Mouse (Mus musculus) heart, adult 2 months (tissue): ENCODE measurements around the gene Tdrd6. TPM values are rescaled to one million over a fixed set of nuclear protein-coding genes. Genes with fewer than 3 reads are reported as not detected.

ENCODE experiments used
- DNase-seq, 2 experiments: peaks; one replicate each; pipeline ENCODE4 v3.0.0; 2021
- H3K27ac ChIP-seq: fragments of 200-600 bp; 2 replicates; pipeline ENCODE4 v1.8.1; 2022
- H3K27me3 ChIP-seq: fragments of 200-500 bp; 2 replicates; pipeline ENCODE4 v1.6.1; 2012; ENCODE audit warnings: mild to moderate bottlenecking, low read length, inconsistent platforms, mixed read lengths; ENCODE audit not compliant: control insufficient read depth, insufficient read depth
- H3K36me3 ChIP-seq: fragments of 200-500 bp; 2 replicates; pipeline ENCODE4 v1.6.1; 2012; ENCODE audit warnings: low read length, inconsistent platforms; ENCODE audit not compliant: control insufficient read depth, insufficient read depth
- H3K4me1 ChIP-seq: fragments of 200-500 bp; 2 replicates; pipeline ENCODE4 v1.6.1; 2011; ENCODE audit warnings: low read length; ENCODE audit not compliant: control insufficient read depth, insufficient read depth
- H3K4me3 ChIP-seq: fragments of 200-600 bp; 2 replicates; pipeline ENCODE4 v1.8.1; 2022
- H3K79me2 ChIP-seq: fragments of 200-500 bp; replicated peaks from 2 replicates; pipeline ENCODE4 v1.6.1; 2012; ENCODE audit warnings: mild to moderate bottlenecking, inconsistent platforms, low read length, moderate library complexity, mixed read lengths; ENCODE audit not compliant: control insufficient read depth, insufficient read depth
- H3K9ac ChIP-seq: fragments of 200-500 bp; 2 replicates; pipeline ENCODE4 v1.6.1; 2012; ENCODE audit warnings: low read depth, mild to moderate bottlenecking, control low read depth, inconsistent platforms, low read length, mixed read lengths
- CTCF ChIP-seq: fragments of 200-600 bp; IDR thresholded peaks from 2 replicates; pipeline ENCODE4 v1.8.1; 2022; ENCODE audit warnings: antibody characterized with exemption, mild to moderate bottlenecking, moderate library complexity
- EP300 ChIP-seq: fragments of 200-500 bp; IDR thresholded peaks from 2 replicates; pipeline ENCODE4 v1.6.1; 2011; ENCODE audit warnings: low read depth, low read length, control low read depth; ENCODE audit not compliant: insufficient read depth
- POLR2A ChIP-seq: fragments of 200-500 bp; IDR thresholded peaks from 2 replicates; pipeline ENCODE4 v1.6.1; 2011; ENCODE audit warnings: mild to moderate bottlenecking, low read depth, low read length, control low read depth; ENCODE audit not compliant: insufficient read depth
- WGBS: fragments of 180-500 bp; shearing (Covaris S2); methylation state at CpG from one replicate; pipeline ENCODE4 v1.1.7; 2018; 5-methylcytosine and 5-hydroxymethylcytosine counted together
- intact Hi-C: fragments of 180-260 bp; cut with DNase I; formaldehyde crosslinking; loops from one replicate; pipeline ENCODE4 v1.15.1; 2025
- polyA plus RNA-seq: library from polyadenylated mRNA; depleted of rRNA; stranded (reverse); fragments of >200 nt; gene quantifications from 2 replicates; pipeline ENCODE4 v1.2.3, GENCODE M21; 2012
- total RNA-seq, 2 experiments: library from RNA; stranded (reverse); gene quantifications; 2 replicates each; pipeline ENCODE4 v1.2.3; 2021

The Tdrd6 gene
- total and polyA plus RNA-seq, 3 experiments = 0.02 TPM; not detected in 2

GRCm38 (mm10) chr17:43606704-43607103, 23.4 kb downstream of the Tdrd6 start:
- no peaks in the 10 kb centered on the region for H3K4me1 ChIP-seq
- no peak overlapping the region for H3K9ac ChIP-seq
- H3K27me3 ChIP-seq = no peaks in the 10 kb centered on the region
- H3K4me3 ChIP-seq = no peak overlapping the region
- 6% methylated on average over 3 of the region's 3 CpGs for WGBS
- H3K79me2 ChIP-seq = no peaks in the 10 kb centered on the region
- no peaks in the 10 kb centered on the region for H3K36me3 ChIP-seq
- no peak overlapping the region for H3K27ac ChIP-seq
- DNase-seq = peak; percentile 59 to 83
- intact Hi-C loops = loop anchor here (1.0 to 2.0 kb wide), 2 partner anchors 88 to 340 kb away; no protein-coding TSS in a partner anchor
- peak; percentile 99 for TF ChIP-seq CTCF
- peak; percentile 57; the same call in 1 of the 2 replicates for TF ChIP-seq EP300
- no peak for TF ChIP-seq POLR2A

GRCm38 (mm10) chr17:43598706-43599105, 31.4 kb downstream of the Tdrd6 start:
- no peak overlapping the region for H3K27ac ChIP-seq
- 51% methylated on average over 4 of the region's 4 CpGs for WGBS
- no peak overlapping the region for H3K9ac ChIP-seq
- intact Hi-C loops = no loop called here
- no peaks in the 10 kb centered on the region for H3K79me2 ChIP-seq
- no peak for DNase-seq
- H3K4me1 ChIP-seq = no peaks in the 10 kb centered on the region
- no peak overlapping the region for H3K4me3 ChIP-seq
- no peak for TF ChIP-seq POLR2A
- no peak for TF ChIP-seq EP300
- TF ChIP-seq CTCF = no peak
- H3K36me3 ChIP-seq = no peaks in the 10 kb centered on the region
- 0 out of 2 replicates have a peak, but pooled peaks cover 1% of the 10 kb centered on the region for H3K27me3 ChIP-seq

DNA sequence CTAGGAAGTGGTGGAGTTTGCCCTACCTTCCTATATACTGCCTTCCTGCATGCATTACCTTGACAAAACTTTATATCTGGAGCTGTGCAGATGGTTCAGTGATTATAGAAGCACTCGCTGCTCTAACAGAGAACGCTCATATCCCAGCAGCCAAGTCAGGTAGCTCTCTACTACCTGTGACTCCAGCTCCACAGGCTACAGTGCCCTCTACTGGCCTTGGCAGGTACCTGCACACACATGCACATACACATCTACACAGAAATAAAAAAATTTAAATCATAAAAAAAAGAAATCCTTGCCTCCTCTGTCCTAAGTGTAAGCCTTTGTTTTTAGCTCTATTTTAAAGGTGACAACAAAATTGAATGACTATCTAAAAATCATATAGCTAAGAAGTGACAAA, 32.4 kb downstream of the Tdrd6 start:
- Histone ChIP-seq H3K9ac (no peak overlapping the region), H3K4me3 (no peak overlapping the region), H3K79me2 (no peaks in the 10 kb centered on the region), H3K27me3 (0 out of 2 replicates have a peak, but pooled peaks cover 1% of the 10 kb centered on the region), H3K27ac (no peak overlapping the region), H3K36me3 (no peaks in the 10 kb centered on the region), H3K4me1 (no peaks in the 10 kb centered on the region)
- 99% methylated on average over 2 of the region's 2 CpGs for WGBS
- no peak for TF ChIP-seq EP300
- TF ChIP-seq CTCF = peak; percentile 27; the same call in 1 of the 2 replicates
- no peak for DNase-seq
- intact Hi-C loops = no loop called here

DNA sequence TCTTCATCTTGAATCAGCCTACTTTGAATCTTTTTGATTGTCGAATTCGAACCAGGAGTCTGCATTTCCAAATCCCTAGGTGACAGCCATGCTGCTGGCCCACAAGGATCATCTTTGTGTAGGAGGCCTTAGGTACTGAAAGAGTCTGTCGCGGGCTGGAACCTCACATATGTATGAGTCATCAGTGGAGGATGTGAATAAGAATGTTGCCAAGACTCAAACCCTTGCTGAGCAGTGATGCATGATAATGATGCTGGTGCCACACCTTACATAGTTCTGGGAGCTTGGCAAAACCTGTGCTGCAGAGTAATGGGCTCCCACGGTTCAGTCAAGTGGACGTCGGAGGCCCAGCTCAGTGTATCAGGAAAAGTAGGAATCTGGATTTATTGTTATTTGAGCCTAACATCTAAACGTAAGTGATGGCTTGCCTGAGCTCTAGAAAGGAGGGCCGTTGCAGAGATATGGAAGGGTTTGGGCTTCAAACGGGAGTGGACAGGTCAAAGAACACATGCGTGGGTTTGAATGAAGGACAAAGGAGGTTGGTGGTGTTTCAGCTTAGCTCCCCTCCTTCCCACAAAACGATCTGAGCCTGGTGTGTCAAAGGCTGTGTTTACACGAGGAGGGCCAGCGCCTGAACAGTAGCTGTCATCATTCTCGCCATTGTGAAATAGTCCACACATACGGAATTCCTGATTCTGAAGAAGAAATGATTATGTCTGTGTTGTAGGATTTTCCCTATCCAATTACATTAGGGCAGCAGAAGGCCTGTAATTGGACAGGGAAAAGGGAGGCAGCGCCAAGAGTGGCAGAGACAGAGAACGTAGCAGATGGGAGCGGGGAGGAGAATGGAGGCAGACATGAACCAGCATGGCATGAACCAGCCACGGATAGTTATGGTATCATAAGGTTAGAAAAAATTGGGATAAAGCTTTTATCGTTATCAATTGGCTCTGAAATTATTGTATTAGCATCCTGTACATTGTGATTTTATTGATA, 37.5 kb downstream of the Tdrd6 start:
- WGBS = 81% methylated on average over 21 of the region's 21 CpGs
- no peaks in the 10 kb centered on the region for H3K36me3 ChIP-seq
- no peak for DNase-seq
- H3K79me2 ChIP-seq = no peaks in the 10 kb centered on the region
- H3K27me3 ChIP-seq = 0 out of 2 replicates have a peak, but pooled peaks cover 1% of the 10 kb centered on the region
- H3K4me3 ChIP-seq = no peak overlapping the region
- no peaks in the 10 kb centered on the region for H3K4me1 ChIP-seq
- intact Hi-C loops = no loop called here
- no peak overlapping the region for H3K27ac ChIP-seq
- TF ChIP-seq CTCF = no peak
- TF ChIP-seq POLR2A = no peak
- TF ChIP-seq EP300 = no peak
- no peak overlapping the region for H3K9ac ChIP-seq

- no peak for DNase-seq
- Histone ChIP-seq H3K27me3 (no peaks in the 10 kb centered on the region), H3K9ac (no peak overlapping the region), H3K4me3 (no peak overlapping the region), H3K79me2 (no peaks in the 10 kb centered on the region), H3K27ac (no peak overlapping the region), H3K4me1 (no peaks in the 10 kb centered on the region), H3K36me3 (no peaks in the 10 kb centered on the region)
- WGBS = 86% methylated on average over 5 of the region's 5 CpGs
- intact Hi-C loops = no loop called here
- no peak for TF ChIP-seq CTCF
- no peak for TF ChIP-seq EP300
- TF ChIP-seq POLR2A = no peak
These were observed 39.6 kb downstream of the Tdrd6 start for GRCm38 (mm10) chr17:43590531-43590930.

GRCm38 (mm10) chr17:43589750-43590149, 40.3 kb downstream of the Tdrd6 start:
- intact Hi-C loops = loop anchor here (10.0 kb wide), 1 partner anchor 55 kb away; no protein-coding TSS in a partner anchor
- H3K4me1 ChIP-seq = peaks cover 2% of the 10 kb centered on the region; the same call in 1 of the 2 replicates
- no peak for DNase-seq
- no peaks in the 10 kb centered on the region for H3K36me3 ChIP-seq
- H3K79me2 ChIP-seq = no peaks in the 10 kb centered on the region
- TF ChIP-seq CTCF (no peak), EP300 (no peak), POLR2A (no peak)
- no peak overlapping the region for H3K9ac ChIP-seq
- 92% methylated on average over 6 of the region's 6 CpGs for WGBS
- H3K4me3 ChIP-seq = no peak overlapping the region
- no peak overlapping the region for H3K27ac ChIP-seq
- H3K27me3 ChIP-seq = no peaks in the 10 kb centered on the region
